ENCODE assay signal across 25 mouse cellular contexts in the genomic region with DNA sequence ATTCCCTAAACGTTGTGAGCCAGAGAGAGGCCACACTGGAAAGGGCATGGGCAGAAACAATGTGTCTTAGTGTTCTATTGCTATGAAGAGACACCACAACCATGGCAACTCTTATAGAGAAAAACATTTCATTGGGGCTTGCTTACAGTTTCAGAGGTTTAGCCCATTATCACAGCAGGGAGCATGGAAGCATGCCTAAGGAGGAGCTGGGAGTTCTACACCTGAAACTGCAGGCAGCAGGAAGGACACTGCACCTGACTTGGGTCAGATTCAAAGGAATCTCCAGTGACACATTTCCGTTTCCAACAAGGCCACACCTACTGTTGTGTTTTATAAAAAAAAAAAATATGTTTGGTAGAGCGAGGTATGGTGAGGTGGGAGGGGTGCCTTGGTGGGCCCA.
A peak's percentile ranks its signal among the peaks of the same experiment; 100 is the strongest.
DNase-seq lines count a peak whose midpoint lies in the region; ATAC-seq and TF ChIP-seq lines count a peak whose summit lies in the region.
"Had no signal": no experiment of that assay in that cellular context is flagged by ENCODE, and none has a peak within 500 bp of the region (broad histone marks: within the 10 kb centered on the region; RNA-seq: fewer than 3 reads in every experiment).

No protein-coding gene starts in this region.

- H3K9me3 ChIP-seq in ES-Bruce4 (replicated peaks; ENCODE audit: control insufficient read depth, insufficient read depth, low read length, poor library complexity, severe bottlenecking), result no peaks in the 10 kb centered on the region
- no peaks in the 10 kb centered on the region for H3K9me3 ChIP-seq in kidney, embryonic 15.5 days (replicated peaks)
- H3K9me3 ChIP-seq: embryonic facial prominence, embryonic 10.5 days; embryonic facial prominence, embryonic 13.5 days; forebrain, embryonic 12.5 days; forebrain, embryonic 15.5 days; heart, embryonic 12.5 days; heart, embryonic 15.5 days; hindbrain, embryonic 15.5 days had no signal

- no peak overlapping the region for H3K9ac ChIP-seq in ES-Bruce4 (ENCODE audit: low read depth, poor library complexity, severe bottlenecking)
- H3K9ac ChIP-seq in kidney, embryonic 15.5 days, result no peak overlapping the region
- H3K9ac ChIP-seq: embryonic facial prominence, embryonic 13.5 days; forebrain, embryonic 12.5 days; forebrain, embryonic 15.5 days; heart, embryonic 12.5 days; heart, embryonic 15.5 days; hindbrain, embryonic 15.5 days had no signal

- DNase-seq in layer of hippocampus, adult 2 months (ENCODE audit: low spot score in 2 of 2), result no peak
- DNase-seq in layer of hippocampus, adult 9-11 months, result no peak
- DNase-seq in R1 (ENCODE audit: low read depth, low spot score), result peak; percentile 76
- DNase-seq in adrenal gland, adult 2 months, result no peak
- DNase-seq: adrenal gland, postnatal 14 days; B cell, adult 2 months; cerebellum, adult 11 months; cerebellum, adult 9-11 months; embryo, embryonic 11 days; gastrocnemius, postnatal 25 days; heart, adult 18-20 months; heart, postnatal 10 days; heart, postnatal 36 days had no signal

- TF ChIP-seq POLR2A in ES-Bruce4 (IDR thresholded peaks at IDR 0.05; ENCODE audit: insufficient read depth, low read length), result no peak

- H3K4me2 ChIP-seq in kidney, embryonic 15.5 days, result no peak overlapping the region
- H3K4me2 ChIP-seq: embryonic facial prominence, embryonic 13.5 days; forebrain, embryonic 12.5 days; forebrain, embryonic 15.5 days; heart, embryonic 12.5 days; heart, embryonic 15.5 days; hindbrain, embryonic 15.5 days had no signal

- no peak for TF ChIP-seq CTCF in layer of hippocampus, adult 2 months (conservative IDR thresholded peaks at IDR 0.05)
- no peak for TF ChIP-seq CTCF in ES-Bruce4 (IDR thresholded peaks at IDR 0.05; ENCODE audit: low read depth, low read length)

- peaks cover 11% of the 10 kb centered on the region for H3K4me1 ChIP-seq in ES-Bruce4 (ENCODE audit: control insufficient read depth, insufficient read depth, low read length)
- H3K4me1 ChIP-seq in kidney, embryonic 15.5 days, result 0 out of 2 replicates have a peak, but pooled peaks cover 9% of the 10 kb centered on the region

- no peak overlapping the region for H3K4me3 ChIP-seq in layer of hippocampus, adult 2 months
- H3K4me3 ChIP-seq in ES-Bruce4 (ENCODE audit: low read depth, low read length), result no peak overlapping the region
- no peak overlapping the region for H3K4me3 ChIP-seq in kidney, embryonic 15.5 days (replicated peaks)
- H3K4me3 ChIP-seq: embryonic facial prominence, embryonic 10.5 days; embryonic facial prominence, embryonic 13.5 days; erythroblast, embryonic 14.5 days; forebrain, embryonic 12.5 days; forebrain, embryonic 15.5 days; heart, embryonic 12.5 days; heart, embryonic 15.5 days; hindbrain, embryonic 15.5 days had no signal

- no peak for ATAC-seq in kidney, embryonic 15.5 days (replicated peaks; ENCODE audit: low FRiP score)
- ATAC-seq: forebrain, embryonic 15.5 days; intestine, postnatal 0 days had no signal

- H3K27ac ChIP-seq in layer of hippocampus, adult 2 months, result peak overlapping the region; percentile 56; the same call in 1 of the 2 replicates
- H3K27ac ChIP-seq in ES-Bruce4 (ENCODE audit: insufficient read depth, low read length), result peak overlapping the region; percentile 90
- H3K27ac ChIP-seq in kidney, embryonic 15.5 days, result no peak overlapping the region
- H3K27ac ChIP-seq: embryonic facial prominence, embryonic 10.5 days; embryonic facial prominence, embryonic 13.5 days; forebrain, embryonic 12.5 days; forebrain, embryonic 15.5 days; heart, embryonic 15.5 days had no signal

- WGBS in kidney, embryonic 15.5 days, result 73% methylated on average over 3 of the region's 3 CpGs

- no peaks in the 10 kb centered on the region for H3K36me3 ChIP-seq in ES-Bruce4 (ENCODE audit: control insufficient read depth, insufficient read depth, low read length, poor library complexity, severe bottlenecking)
- no peaks in the 10 kb centered on the region for H3K36me3 ChIP-seq in kidney, embryonic 15.5 days
- H3K36me3 ChIP-seq: embryonic facial prominence, embryonic 10.5 days; embryonic facial prominence, embryonic 13.5 days; forebrain, embryonic 12.5 days; forebrain, embryonic 15.5 days; heart, embryonic 12.5 days; heart, embryonic 15.5 days; hindbrain, embryonic 15.5 days had no signal

- TF ChIP-seq EP300 in ES-Bruce4 (IDR thresholded peaks at IDR 0.05; ENCODE audit: insufficient read depth, low read depth, low read length), result 0 out of 2 replicates have a peak, but pooled peaks have one; percentile 26

- H3K27me3 ChIP-seq in ES-Bruce4 (ENCODE audit: control insufficient read depth, insufficient read depth, low read length, poor library complexity, severe bottlenecking), result no peaks in the 10 kb centered on the region
- H3K27me3 ChIP-seq in kidney, embryonic 15.5 days, result no peaks in the 10 kb centered on the region
- H3K27me3 ChIP-seq: CH12.LX; embryonic facial prominence, embryonic 13.5 days; forebrain, embryonic 12.5 days; forebrain, embryonic 15.5 days; heart, embryonic 12.5 days; heart, embryonic 15.5 days; hindbrain, embryonic 15.5 days had no signal
